Mouse (Mus musculus): ENCODE measurements around the gene Prdm8.

Prdm8 gene

DNA sequence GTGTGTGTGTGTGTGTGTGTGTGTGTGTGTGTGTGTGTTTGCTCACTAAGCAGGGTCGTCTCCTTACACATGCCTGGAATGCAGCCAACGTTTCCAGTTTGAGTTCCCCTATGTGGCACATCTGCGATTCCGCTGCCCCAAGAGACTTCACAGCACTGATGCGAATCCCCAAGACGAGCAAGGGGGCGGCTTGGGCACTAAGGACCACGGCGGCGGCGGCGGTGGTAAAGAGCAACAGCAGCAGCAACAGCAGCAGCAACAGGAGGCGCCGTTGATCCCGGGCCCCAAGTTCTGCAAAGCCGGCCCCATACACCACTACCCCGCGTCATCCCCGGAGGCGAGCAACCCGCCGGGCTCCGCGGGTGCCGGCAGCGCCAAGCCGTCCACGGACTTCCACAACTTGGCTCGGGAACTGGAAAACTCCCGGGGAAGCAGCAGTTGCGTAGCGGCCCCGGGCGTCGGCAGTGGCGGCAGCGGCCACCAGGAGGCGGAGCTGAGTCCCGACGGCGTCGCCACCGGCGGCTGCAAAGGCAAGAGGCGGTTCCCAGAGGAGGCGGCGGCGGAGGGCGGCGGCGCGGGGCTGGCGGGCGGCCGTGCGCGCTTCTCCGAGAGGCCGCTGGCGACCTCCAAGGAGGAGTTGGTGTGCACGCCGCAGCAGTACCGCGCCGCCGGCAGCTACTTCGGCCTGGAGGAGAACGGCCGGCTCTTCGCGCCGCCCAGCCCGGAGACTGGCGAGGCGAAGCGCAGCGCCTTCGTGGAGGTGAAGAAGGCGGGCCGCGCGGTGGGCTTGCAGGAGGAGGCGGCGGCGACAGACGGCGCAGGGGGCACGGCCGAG lies 18.2 kb downstream of the Prdm8 start:
- peak; percentile 15 for DNase-seq (ENCODE audit: low read depth)

DNA sequence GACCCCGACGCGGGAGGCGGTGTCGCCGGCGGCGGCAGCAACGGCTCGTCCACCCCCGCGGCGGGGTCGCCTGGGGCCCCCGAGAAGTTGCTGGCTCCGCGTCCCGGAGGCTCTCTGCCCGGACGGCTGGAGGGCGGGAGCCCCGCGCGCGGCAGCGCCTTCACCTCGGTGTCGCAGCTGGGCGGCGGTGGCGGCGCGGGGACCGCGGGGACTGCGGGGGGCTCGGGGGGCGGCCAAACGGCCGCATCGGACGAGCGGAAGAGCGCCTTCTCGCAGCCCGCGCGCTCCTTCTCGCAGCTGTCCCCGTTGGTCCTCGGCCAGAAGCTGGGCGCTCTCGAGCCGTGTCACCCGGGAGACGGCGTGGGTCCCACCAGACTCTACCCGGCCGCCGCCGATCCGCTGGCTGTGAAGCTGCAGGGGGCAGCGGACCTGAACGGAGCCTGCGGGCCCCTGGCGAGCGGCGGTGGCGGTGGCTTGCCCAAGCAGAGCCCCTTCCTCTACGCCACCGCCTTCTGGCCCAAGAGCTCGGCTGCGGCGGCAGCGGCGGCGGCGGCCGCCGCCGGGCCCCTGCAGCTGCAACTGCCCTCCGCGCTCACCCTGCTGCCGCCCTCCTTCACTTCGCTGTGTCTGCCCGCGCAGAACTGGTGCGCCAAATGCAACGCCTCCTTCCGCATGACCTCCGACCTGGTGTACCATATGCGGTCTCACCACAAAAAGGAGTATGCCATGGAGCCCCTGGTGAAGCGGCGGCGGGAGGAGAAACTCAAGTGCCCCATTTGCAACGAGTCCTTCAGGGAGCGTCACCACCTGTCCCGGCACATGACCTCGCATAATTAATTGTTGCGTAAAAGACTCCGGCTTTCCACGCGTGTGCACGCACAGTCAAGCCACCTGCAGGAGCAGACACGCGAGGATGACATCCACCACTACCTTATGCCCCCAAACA lies 19.1 kb downstream of the Prdm8 start:
- DNase-seq (ENCODE audit: low read depth), result no peak

DNA sequence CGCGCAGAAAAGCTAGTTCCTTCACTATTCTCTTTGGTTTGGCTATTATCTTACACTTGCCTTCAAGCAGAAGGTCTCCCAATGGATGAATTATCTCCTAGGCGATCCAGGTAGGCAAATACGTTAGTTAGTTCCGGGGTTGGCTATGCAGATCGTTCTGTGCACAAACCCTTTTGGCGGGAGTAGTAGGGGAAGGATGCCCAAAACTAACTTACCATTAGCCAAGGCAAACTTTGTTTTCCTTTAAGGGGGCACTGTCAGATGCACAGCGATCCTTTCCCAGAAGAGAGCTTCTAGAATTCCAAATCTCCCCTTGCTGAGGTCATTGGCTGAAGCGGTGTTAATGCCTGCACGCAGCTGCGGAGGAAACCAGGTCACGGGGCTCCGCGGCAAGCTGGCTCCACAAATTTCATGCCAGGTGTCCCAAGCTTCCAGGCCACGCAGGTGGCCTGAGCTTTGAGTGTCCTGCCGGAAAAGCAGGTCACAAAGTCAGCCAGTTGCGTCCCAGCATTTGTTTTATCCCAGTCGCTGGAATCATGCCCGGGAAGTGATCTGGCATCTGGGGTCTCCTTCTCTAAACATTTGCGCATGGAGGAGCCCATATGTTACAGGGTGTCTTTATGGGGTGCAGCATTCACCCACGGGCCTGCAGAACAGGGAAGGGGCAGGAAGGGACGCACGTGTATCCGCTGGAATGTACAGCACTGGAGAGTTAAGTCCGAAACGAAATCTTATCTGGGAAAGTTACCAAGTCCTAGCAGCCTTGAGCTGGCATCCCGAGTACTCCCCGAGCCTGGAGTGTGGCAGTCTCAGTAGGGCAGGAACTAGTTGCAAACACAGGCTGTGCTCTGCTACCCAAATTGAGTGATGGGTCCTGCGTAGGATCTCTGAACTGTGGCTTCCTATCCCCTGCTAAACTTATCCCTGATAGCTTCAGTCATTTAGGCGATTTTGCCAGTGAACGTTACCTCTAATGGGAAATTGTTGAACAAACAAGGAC lies 22.5 kb downstream of the Prdm8 start:
- no peak for DNase-seq (ENCODE audit: low read depth)

DNA sequence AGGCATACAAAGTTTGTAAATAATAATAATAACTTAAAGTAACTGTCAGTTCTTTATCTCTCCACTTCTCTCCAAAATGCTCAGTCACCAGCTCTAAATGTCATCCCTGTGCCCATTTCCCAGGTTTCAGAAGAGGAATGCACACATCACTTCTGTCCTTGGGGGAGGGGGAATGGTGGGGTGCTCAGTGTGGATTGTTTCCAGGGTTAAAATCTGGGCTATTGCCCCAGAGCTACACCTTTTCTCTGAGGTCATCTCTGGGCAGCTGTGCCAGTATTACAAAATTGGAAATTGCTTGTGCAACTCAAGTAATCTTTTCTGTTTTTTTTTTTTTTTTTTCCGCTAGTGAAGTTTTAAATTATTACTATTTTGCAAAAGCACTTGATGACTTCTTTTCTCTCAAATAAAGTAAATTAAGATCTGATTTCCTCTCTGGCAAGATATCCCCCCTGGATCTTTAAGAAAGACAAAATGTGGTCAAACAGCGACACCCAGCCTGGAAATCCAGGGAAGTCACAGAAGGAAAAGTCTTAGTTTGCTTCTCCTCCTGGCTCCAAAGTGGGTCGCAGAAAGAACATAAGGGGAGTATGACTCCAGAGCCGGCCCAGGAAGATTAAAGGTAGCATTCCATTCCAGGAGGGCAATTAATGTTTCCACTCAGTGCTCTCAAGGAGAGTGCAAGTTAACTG lies 25.4 kb downstream of the Prdm8 start:
- DNase-seq (ENCODE audit: low read depth), result no peak

DNA sequence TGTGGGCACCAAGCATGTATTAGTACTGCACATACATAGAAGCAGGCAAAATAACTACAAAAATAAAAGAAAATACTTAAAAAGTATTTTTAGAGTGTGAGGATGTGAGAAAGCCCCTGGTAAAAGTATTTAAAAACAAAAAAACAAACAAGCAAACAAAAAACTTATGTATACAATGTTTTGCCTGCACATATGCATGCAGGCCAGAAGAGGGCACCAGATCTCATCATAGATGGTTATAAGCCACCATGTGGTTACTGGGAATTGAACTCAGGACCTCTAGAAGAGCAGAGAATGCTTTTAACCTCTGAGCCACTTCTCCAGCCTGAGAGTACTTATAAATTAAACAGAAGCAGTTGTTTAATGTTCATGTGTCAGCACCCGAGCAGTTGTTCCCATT lies 28.0 kb downstream of the Prdm8 start:
- DNase-seq (ENCODE audit: low read depth), result no peak

DNA sequence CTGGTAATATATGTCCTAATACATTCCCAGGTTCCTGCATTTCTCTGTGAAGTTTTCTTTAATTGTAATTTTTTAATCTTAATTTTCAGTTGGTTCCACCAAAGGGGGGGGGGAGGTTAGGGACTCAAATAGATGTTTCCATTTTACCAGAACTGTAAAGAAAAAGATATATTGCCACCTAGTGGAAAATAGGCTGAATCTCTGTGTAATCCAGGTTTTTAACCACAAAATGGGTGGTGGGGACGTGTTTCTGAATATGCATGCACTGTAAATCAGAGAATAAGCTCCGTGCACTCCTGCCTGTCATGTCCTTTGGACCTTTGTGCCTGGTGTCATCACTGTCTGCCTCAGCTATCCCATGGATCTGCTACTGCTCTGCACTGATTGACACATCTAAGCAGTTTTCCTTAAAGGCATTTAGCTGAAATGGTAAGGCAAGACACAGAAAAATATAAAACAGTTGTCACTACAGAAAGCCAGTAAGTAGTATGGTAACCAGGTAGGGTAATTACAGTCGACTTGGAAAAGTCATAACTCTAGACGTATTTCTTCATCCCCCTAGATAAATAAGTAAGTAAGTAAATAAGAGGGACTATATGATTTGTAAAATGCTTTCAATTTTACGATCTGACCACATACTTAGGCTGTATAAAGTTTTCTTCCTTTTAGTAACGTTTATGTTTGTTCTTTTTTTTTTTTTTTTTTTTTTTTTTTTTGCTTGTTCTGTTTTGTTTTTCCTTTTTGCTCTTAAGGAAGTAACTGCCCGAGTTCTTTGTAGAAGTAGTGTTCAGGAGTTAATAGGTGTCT lies 31.6 kb downstream of the Prdm8 start:
- no peak for DNase-seq (ENCODE audit: low read depth)

DNA sequence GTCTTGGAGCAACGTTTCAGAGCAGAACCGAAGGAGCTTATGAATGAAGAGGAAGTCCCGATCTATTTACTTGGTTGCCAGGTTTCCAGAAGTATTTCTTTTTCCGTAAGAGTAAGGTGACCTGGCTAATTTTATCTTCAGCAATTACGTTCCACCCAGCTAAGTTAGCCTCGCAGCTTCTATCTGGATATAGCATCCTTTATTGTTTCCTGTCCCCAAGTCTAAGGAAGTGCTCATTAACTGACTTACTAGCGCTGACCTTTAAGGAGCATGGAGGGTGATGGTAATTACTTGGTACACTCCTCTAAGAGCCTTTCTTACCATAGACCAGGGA lies 32.2 kb downstream of the Prdm8 start:
- DNase-seq (ENCODE audit: low read depth), result no peak

DNA sequence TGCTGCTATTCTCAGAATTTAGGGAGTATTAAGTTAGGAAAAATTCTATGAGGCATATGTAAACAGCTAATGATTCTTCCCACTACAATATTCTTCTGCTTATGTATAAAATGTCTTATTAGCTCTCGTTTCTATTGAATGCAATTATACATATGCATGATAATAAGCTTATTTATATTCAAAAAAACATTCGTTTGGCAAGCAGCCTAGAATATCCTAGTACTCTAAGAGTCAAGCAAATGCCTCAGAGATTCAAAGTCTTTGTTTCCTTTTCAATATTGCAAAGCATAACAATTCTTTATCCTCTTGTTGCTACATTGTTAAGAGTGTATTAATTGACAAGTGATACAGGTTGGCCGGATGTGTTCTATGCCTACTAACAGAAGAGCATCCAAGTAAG lies 34.6 kb downstream of the Prdm8 start:
- no peak for DNase-seq (ENCODE audit: low read depth)

DNA sequence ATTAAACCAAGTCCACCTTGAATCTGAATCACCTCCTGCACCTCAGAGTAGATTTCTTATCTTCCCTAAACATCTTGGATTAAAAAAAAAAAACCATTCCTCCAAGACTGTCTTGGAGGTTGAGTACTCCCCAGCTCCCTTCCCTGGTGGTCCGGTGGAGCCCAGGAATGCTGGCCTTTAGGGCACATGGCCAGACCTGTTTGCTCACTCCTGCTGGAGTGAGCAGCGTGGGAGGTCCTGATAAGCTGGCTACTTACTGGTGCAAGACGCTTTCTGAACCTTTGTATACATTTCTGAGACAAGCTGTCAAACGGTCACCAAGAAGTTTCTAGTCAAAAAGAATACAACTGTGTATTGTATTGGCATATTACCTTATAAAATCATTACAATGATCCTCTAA lies 36.0 kb downstream of the Prdm8 start:
- DNase-seq (ENCODE audit: low read depth), result no peak

DNA sequence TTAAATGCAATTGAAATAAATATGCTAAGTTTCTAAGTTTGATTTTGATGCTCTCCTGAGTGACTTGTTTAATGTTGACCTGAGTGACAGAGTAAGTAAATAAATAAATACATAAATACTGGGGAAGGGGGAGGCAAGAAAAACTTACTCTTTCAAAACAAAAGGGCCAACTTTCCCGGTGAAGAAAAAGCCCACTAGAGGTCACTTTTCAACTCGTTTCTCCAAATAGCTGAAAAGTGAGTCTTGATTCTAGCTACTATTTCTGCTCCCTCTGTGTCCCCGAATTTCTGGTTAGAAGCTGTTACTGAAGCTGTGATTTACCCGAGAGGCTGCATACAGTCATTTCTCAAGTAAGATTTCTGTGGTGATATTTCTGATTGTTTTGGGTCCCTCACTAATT lies 45.5 kb downstream of the Prdm8 start:
- DNase-seq (ENCODE audit: low read depth), result no peak

DNA sequence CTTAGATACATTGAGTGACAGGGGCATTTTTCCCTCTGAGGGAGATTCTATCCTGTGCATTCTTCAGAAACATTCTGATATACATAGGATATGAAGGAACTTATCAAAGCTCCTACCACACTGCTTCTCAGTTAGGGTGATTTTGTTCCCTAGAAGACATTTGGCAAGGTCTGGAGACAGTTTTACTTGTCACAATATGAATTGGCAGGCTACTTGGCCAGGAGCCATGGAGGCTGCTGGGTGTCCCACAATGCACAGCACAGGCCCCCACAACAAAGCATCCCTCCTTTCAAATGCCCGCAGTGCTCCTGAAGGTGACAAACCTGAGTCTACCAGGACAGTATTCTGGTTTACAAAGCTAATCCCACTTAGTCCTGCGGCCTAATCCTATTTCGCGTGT lies 55.0 kb downstream of the Prdm8 start:
- no peak for DNase-seq (ENCODE audit: low read depth)

DNA sequence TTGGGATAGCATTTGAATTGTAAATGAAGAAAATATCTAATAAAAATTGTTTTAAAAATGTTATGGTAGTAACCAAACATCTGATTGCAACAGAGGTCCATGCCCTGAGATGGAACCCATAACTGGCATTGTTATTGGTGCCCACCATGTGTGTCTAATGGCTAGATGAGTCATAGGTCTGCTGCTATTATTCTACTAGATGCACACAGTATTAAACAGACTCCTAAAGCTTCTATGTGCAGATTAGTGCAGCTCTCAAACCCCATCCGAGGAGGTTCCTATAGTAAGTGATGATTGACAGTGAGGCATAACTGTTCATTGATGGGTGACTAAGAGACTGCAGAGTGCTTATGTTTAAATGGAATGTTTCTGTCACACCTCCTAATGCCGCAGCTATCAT lies 59.7 kb downstream of the Prdm8 start:
- DNase-seq (ENCODE audit: low read depth), result no peak

DNA sequence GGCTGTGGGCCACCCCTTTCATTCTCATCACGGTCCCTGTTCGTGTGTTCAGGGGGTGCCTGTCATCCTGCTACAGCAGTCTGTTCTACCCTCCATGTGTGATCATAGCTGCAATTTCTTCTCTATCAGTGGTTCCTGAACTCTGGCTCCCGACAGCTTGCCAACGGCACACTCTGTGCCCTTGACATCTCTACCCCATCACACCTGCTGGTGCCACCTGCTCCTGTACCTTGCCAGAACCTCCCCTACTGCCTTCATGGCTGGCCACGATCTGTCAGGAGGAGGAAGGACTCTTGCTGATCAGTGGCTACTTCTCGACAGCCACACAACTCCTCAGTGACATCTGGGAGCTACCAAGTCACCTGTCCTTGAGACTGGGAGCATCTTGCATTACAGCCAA lies 62.5 kb downstream of the Prdm8 start:
- no peak for DNase-seq (ENCODE audit: low read depth)

DNA sequence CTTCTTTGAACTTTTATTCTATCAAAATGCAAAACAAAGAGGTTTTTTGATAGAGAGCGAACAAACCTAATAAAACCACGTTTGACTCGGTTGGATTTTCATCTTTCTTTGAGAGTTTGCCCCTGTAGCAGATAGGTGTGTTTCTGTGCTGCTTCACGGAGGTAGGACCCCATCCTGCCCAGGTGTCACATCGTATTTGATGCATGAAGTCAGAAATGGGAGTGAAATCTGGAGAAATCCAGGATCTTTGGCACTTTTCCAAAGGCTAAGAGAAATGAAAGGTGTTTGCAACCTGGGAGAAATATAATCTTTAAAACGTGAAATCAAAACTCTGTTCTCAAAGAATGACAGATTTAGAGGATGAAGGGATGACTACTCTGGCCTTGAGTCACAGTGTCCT lies 71.5 kb downstream of the Prdm8 start:
- DNase-seq (ENCODE audit: low read depth), result no peak
